Mouse (Mus musculus) G1E (cell line): ENCODE data around the gene Pmvk. TPM values are rescaled to one million over a fixed set of nuclear protein-coding genes. Genes with fewer than 3 reads are reported as not detected.

ENCODE experiments used
- ATAC-seq: 2 replicates; pipeline ENCODE4 v1.8.0; 2016; ENCODE audit warnings: mild to moderate bottlenecking; ENCODE audit not compliant: insufficient number of reproducible peaks, poor library complexity, low FRiP score, severe bottlenecking; ENCODE audit errors: extremely low read depth
- DNase-seq: peaks from one replicate; pipeline ENCODE4 v3.0.0; 2012; ENCODE audit warnings: low spot score
- H3K27me3 ChIP-seq: 2 replicates; pipeline ENCODE4 v1.6.1; 2012; ENCODE audit warnings: mild to moderate bottlenecking, low read length, inconsistent platforms; ENCODE audit not compliant: insufficient read depth
- H3K36me3 ChIP-seq: replicated peaks from 2 replicates; pipeline ENCODE3; 2012; ENCODE audit warnings: mild to moderate bottlenecking, inconsistent platforms
- H3K4me1 ChIP-seq: 2 replicates; pipeline ENCODE4 v1.6.1; 2012; ENCODE audit warnings: low read depth, low read length, inconsistent platforms, mixed read lengths; ENCODE audit not compliant: insufficient read depth
- H3K4me3 ChIP-seq: 2 replicates; pipeline ENCODE4 v1.5.1; 2012; ENCODE audit warnings: low read depth, mild to moderate bottlenecking, inconsistent platforms, low read length, moderate library complexity, mixed read lengths
- H3K9me3 ChIP-seq: replicated peaks from 2 replicates; pipeline ENCODE4 v1.6.1; 2012; ENCODE audit warnings: inconsistent platforms
- CTCF ChIP-seq: IDR thresholded peaks from 2 replicates; pipeline ENCODE4 v1.5.1; 2012; ENCODE audit warnings: low read depth, low read length, inconsistent platforms, mixed read lengths
- GATA1 ChIP-seq: IDR thresholded peaks from 2 replicates; pipeline ENCODE4 v1.6.1; 2012; ENCODE audit warnings: borderline replicate concordance, low read length, inconsistent platforms, mixed read lengths
- GATA2 ChIP-seq: IDR thresholded peaks from 2 replicates; pipeline ENCODE4 v1.6.1; 2012; ENCODE audit warnings: low read depth, low read length, inconsistent platforms, borderline replicate concordance
- POLR2AphosphoS5 ChIP-seq: IDR thresholded peaks from 2 replicates; pipeline ENCODE4 v1.6.1; 2012; ENCODE audit warnings: low read depth, low read length, inconsistent platforms; ENCODE audit not compliant: insufficient replicate concordance
- TAL1 ChIP-seq: conservative IDR thresholded peaks from 2 replicates; pipeline ENCODE4 v1.6.1; 2012; ENCODE audit warnings: low read depth, low read length, inconsistent platforms, mixed read lengths
- polyA plus RNA-seq: library from polyadenylated mRNA; stranded (reverse); fragments of >175 nt; gene quantifications from 2 replicates; pipeline ENCODE4 v1.2.3, GENCODE M21; 2012
- total RNA-seq, 2 experiments: library from RNA; stranded (forward) in 1 of 2; stranded (reverse) in 1 of 2; fragments of 200-1000 nt in 1 of 2; fragments of >200 nt in 1 of 2; fragmentation: Nextera tagmentation in 1 of 2; gene quantifications; 2 replicates each; pipeline ENCODE4 v1.2.3; 2014 to 2017

Gene Pmvk
- total and polyA plus RNA-seq, 3 experiments = 17.8 to 46.6 (median 26.1) TPM

- Histone ChIP-seq H3K9me3 (0 out of 2 replicates have a peak, but pooled peaks cover 3% of the 10 kb centered on the region), H3K36me3 (no peaks in the 10 kb centered on the region), H3K4me1 (no peaks in the 10 kb centered on the region), H3K4me3 (no peak overlapping the region), H3K27me3 (peaks cover 20% of the 10 kb centered on the region)
- TF ChIP-seq CTCF = no peak
- no peak for TF ChIP-seq GATA2
- no peak for TF ChIP-seq TAL1
- TF ChIP-seq POLR2AphosphoS5 = no peak
- TF ChIP-seq GATA1 = no peak
- DNase-seq (no peak), ATAC-seq (no peak)
Measured at GRCm38 (mm10) chr3:89494630-89495029, 40.3 kb downstream of the Pmvk start.

- DNase-seq = no peak
- 0 out of 2 replicates have a peak, but pooled peaks cover 3% of the 10 kb centered on the region for H3K9me3 ChIP-seq
- no peak for TF ChIP-seq TAL1
Measured at GRCm38 (mm10) chr3:89496366-89496765, 42.0 kb downstream of the Pmvk start.

GRCm38 (mm10) chr3:89499696-89500095 is 45.4 kb downstream of the Pmvk start:
- DNase-seq (no peak), ATAC-seq (no peak)
- no peak for TF ChIP-seq GATA1
- no peak for TF ChIP-seq TAL1
- TF ChIP-seq POLR2AphosphoS5 = no peak
- no peak for TF ChIP-seq CTCF
- H3K4me1 ChIP-seq = no peaks in the 10 kb centered on the region
- peaks cover 17% of the 10 kb centered on the region; the same call in 1 of the 2 replicates for H3K27me3 ChIP-seq
- H3K36me3 ChIP-seq = no peaks in the 10 kb centered on the region
- H3K4me3 ChIP-seq = no peak overlapping the region
- 0 out of 2 replicates have a peak, but pooled peaks cover 1% of the 10 kb centered on the region for H3K9me3 ChIP-seq

More at GRCm38 (mm10) chr3:89496366-89496765, 42.0 kb downstream of the Pmvk start:
- no peaks in the 10 kb centered on the region for H3K36me3 ChIP-seq
- no peak for ATAC-seq
- H3K27me3 ChIP-seq = peaks cover 19% of the 10 kb centered on the region; the same call in 1 of the 2 replicates
- no peaks in the 10 kb centered on the region for H3K4me1 ChIP-seq
- H3K4me3 ChIP-seq = no peak overlapping the region

- peaks cover 12% of the 10 kb centered on the region; the same call in 1 of the 2 replicates for H3K27me3 ChIP-seq
- no peaks in the 10 kb centered on the region for H3K4me1 ChIP-seq
- no peak overlapping the region for H3K4me3 ChIP-seq
- TF ChIP-seq GATA1 = no peak
- TF ChIP-seq POLR2AphosphoS5 = no peak
- no peaks in the 10 kb centered on the region for H3K9me3 ChIP-seq
- no peak for ATAC-seq
- H3K36me3 ChIP-seq = no peaks in the 10 kb centered on the region
- DNase-seq = no peak
Measured at GRCm38 (mm10) chr3:89501486-89501885, 47.1 kb downstream of the Pmvk start.

- ATAC-seq (no peak), DNase-seq (no peak)
- peaks cover 12% of the 10 kb centered on the region; the same call in 1 of the 2 replicates for H3K27me3 ChIP-seq
- H3K9me3 ChIP-seq = no peaks in the 10 kb centered on the region
- no peaks in the 10 kb centered on the region for H3K4me1 ChIP-seq
- no peak for TF ChIP-seq TAL1
- H3K36me3 ChIP-seq = no peaks in the 10 kb centered on the region
- no peak overlapping the region for H3K4me3 ChIP-seq
Measured at GRCm38 (mm10) chr3:89502551-89502950, 48.2 kb downstream of the Pmvk start.

GRCm38 (mm10) chr3:89508041-89508440 is 53.7 kb downstream of the Pmvk start:
- no peak for ATAC-seq
- no peaks in the 10 kb centered on the region for H3K9me3 ChIP-seq
- peaks cover 14% of the 10 kb centered on the region for H3K27me3 ChIP-seq
- H3K36me3 ChIP-seq = no peaks in the 10 kb centered on the region
- TF ChIP-seq POLR2AphosphoS5 = no peak
- no peaks in the 10 kb centered on the region for H3K4me1 ChIP-seq
- no peak overlapping the region for H3K4me3 ChIP-seq
- no peak for DNase-seq

- ATAC-seq = no peak
- Histone ChIP-seq H3K4me3 (no peak overlapping the region), H3K4me1 (no peaks in the 10 kb centered on the region), H3K9me3 (no peaks in the 10 kb centered on the region), H3K36me3 (no peaks in the 10 kb centered on the region), H3K27me3 (peaks cover 12% of the 10 kb centered on the region)
- DNase-seq = no peak
- no peak for TF ChIP-seq GATA2
- no peak for TF ChIP-seq POLR2AphosphoS5
Measured at GRCm38 (mm10) chr3:89510979-89511378, 56.6 kb downstream of the Pmvk start.
